Mouse (Mus musculus) CH12.LX (cell line): ENCODE data around the gene Dynlt1a. TPM values are rescaled to one million over a fixed set of nuclear protein-coding genes. Genes with fewer than 3 reads are reported as not detected.
A peak's percentile ranks its signal among the peaks of the same experiment; 100 is the strongest.
"Not testable (repeated sequence)": the region's sequence is repeated elsewhere in the genome, so short reads cannot be mapped to it uniquely, and the experiment has no call there.

Experiments used
- DNase-seq: peaks from one replicate; pipeline ENCODE4 v3.0.0-alpha.2; 2013; ENCODE audit errors: extremely low read depth
- H3K27ac ChIP-seq: 2 replicates; pipeline ENCODE4 v1.5.1; 2012; ENCODE audit warnings: low read depth, mild to moderate bottlenecking, control low read depth, moderate library complexity; ENCODE audit not compliant: insufficient read depth
- H3K27me3 ChIP-seq: replicated peaks from 2 replicates; pipeline ENCODE3; 2012; ENCODE audit warnings: inconsistent platforms
- H3K36me3 ChIP-seq, 2 experiments: replicated peaks in 1 of 2; 2 replicates each; pipeline versions ENCODE3 to v1.6.1; 2012; ENCODE audit warnings: inconsistent platforms in 1 of 2, low read length in 1 of 2, mild to moderate bottlenecking in 1 of 2, mixed read lengths in 1 of 2, moderate library complexity in 1 of 2; ENCODE audit not compliant: control insufficient read depth in 1 of 2, insufficient read depth in 1 of 2
- H3K4me1 ChIP-seq, 2 experiments: 2 replicates each; pipeline ENCODE4 v1.6.1; 2012; ENCODE audit warnings: inconsistent platforms in 1 of 2, moderate library complexity in 1 of 2; ENCODE audit not compliant: insufficient read depth in 2 of 2, control insufficient read depth in 1 of 2
- H3K4me2 ChIP-seq: 2 replicates; pipeline ENCODE4 v1.6.1; 2012; ENCODE audit warnings: low read depth, mild to moderate bottlenecking, control low read depth; ENCODE audit not compliant: poor library complexity, insufficient read depth, severe bottlenecking
- H3K4me3 ChIP-seq, 3 experiments: fragments of 150-350 bp in 1 of 3; sonication (generic) in 1 of 3; replicated peaks in 1 of 3; 2 replicates each; pipeline versions ENCODE3 to v1.5.1; 2011 to 2012; ENCODE audit warnings: low read depth in 2 of 3, low read length in 2 of 3, mild to moderate bottlenecking in 2 of 3, moderate library complexity in 2 of 3, control low read depth in 1 of 3, improper control_type of control experiment in 1 of 3, inconsistent platforms in 1 of 3, mixed read lengths in 1 of 3; ENCODE audit not compliant: poor library complexity in 1 of 3
- H3K79me2 ChIP-seq: replicated peaks from 2 replicates; pipeline ENCODE4 v1.6.1; 2012; ENCODE audit warnings: mild to moderate bottlenecking, moderate library complexity; ENCODE audit not compliant: control insufficient read depth, poor library complexity, insufficient read depth, severe bottlenecking; ENCODE audit errors: extremely low read depth
- H3K9ac ChIP-seq: 2 replicates; pipeline ENCODE4 v1.6.1; 2012; ENCODE audit warnings: low read depth, mild to moderate bottlenecking, control low read depth, moderate library complexity; ENCODE audit not compliant: insufficient read depth
- H3K9me3 ChIP-seq: replicated peaks from 2 replicates; pipeline ENCODE3; 2012; ENCODE audit warnings: low read length, inconsistent platforms, mixed read lengths
- NRF1 ChIP-seq: IDR thresholded peaks from 2 replicates; pipeline ENCODE4 v1.6.1; 2014; ENCODE audit warnings: low read depth, mild to moderate bottlenecking, inconsistent platforms, low read length, improper control_type of control experiment, moderate library complexity
- POLR2A ChIP-seq: IDR thresholded peaks from 2 replicates; pipeline ENCODE4 v1.6.1; 2011; ENCODE audit warnings: low read depth, mild to moderate bottlenecking, improper control_type of control experiment, low read length
- TCF12 ChIP-seq: IDR thresholded peaks from 2 replicates; pipeline ENCODE4 v1.6.1; 2014; ENCODE audit warnings: low read depth, mild to moderate bottlenecking, inconsistent platforms, low read length, improper control_type of control experiment
- dilution Hi-C: fragments of 300-500 bp; cut with MboI; formaldehyde crosslinking; loops from 2 replicates; pipeline ENCODE4 v1.14.3; 2020; ENCODE audit warnings: low sequenced_read_pairs; ENCODE audit not compliant: extremely low pct_unique_long_range_greater_than_20kb, extremely low pct_ligation_motif_present
- in situ Hi-C: fragments of 300-500 bp; cut with MboI; formaldehyde crosslinking; loops from 3 replicates; pipeline ENCODE4 v1.14.3; 2019; ENCODE audit warnings: low sequenced_read_pairs, low pct_ligation_motif_present, low pct_unique_long_range_greater_than_20kb, mixed read lengths
- polyA plus RNA-seq: library from polyadenylated mRNA; unstranded; fragments of >175 nt; gene quantifications from 2 replicates; pipeline ENCODE4 v1.2.1, GENCODE M21; 2012; ENCODE audit warnings: low read depth; ENCODE audit not compliant: insufficient read length
- total RNA-seq, 2 experiments: library from RNA; depleted of rRNA; stranded (reverse); fragments of 300-350 nt in 1 of 2; fragments of >200 nt in 1 of 2; gene quantifications; 2 replicates each; pipeline ENCODE4 v1.2.3; 2012 to 2014

The Dynlt1a gene
- total RNA-seq (2012; rRNA removed) (11.8 and 14.6 TPM in 2 replicates), total RNA-seq (2014; rRNA removed) (33.5 and 38.2 TPM in 2 replicates), polyA plus RNA-seq (21.5 and 22.9 TPM in 2 replicates)

DNA sequence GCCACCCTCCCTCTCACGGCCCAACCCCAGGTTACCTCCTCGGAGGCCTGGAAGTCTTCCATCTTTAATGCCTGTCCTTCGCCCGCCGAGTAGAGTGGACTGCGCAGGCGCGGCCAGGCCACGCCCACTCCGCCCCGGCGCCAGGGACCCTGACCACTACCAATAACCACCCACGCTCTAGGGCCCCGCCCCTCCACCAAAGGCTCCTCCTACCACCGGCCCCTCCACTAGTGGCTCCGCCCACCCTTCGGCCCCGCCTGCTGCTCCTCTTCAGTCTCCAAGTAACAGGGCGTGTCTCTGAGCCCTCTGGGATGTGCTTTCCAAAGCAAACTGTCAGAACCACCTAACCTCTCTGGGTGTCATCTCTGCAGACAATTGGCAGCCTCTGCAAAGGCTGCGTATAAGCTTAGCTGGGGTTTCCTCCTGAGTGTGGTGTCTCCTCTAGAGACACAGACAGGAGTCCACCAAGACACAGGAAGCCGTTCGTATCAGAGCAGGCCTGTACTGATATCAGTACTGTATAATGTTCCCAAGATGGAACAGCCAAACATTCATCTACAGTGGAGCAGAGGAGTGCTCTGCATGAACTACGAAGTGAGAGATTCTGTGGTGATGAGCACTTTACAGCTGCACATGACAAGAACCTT lies at the start of gene Dynlt1a:
TSS of gene Dynlt1a (minus strand) at position 162 of the 647 bp plus-strand sequence.
- Histone ChIP-seq H3K9ac (peak within 1 kb of the TSS; percentile 71), H3K4me1 (peaks cover 4 to 11% of the 10 kb centered on the region in 2 experiments), H3K4me3 (peak within 1 kb of the TSS; percentile 35 to 90 (median 46)), H3K4me2 (peak within 1 kb of the TSS; percentile 36)
- TF ChIP-seq POLR2A: peak; percentile 59
- TF ChIP-seq TCF12: peak; percentile 37; the same call in 1 of the 2 replicates
- TF ChIP-seq NRF1: peak; percentile 83
- H3K9me3 ChIP-seq, H3K27me3 ChIP-seq, H3K27ac ChIP-seq, H3K36me3 ChIP-seq, dilution Hi-C loops, H3K79me2 ChIP-seq, in situ Hi-C loops: not testable (repeated sequence)
- peak; percentile 92 for DNase-seq

DNA sequence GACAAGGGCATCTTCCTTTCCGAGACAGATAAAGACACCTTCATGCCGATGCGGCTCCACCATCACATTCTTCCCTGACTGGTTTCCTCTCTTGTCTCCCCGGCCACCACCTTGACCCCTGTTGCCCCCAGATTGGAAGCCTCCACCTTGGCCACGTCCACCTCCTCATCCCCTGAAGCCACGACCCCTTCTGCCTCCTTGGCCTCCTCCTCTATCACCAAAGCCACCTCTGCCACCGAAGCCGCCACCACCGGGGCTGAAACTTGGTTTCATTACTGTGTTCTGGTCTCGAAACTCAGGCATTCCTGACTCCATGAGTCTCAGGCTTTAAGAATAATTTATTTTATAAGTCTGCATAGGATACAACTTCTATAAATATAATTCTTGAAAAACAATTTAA lies 38.0 kb upstream of the Dynlt1a start:
- H3K27ac ChIP-seq, H3K79me2 ChIP-seq, H3K9me3 ChIP-seq, H3K27me3 ChIP-seq, H3K36me3 ChIP-seq, H3K4me2 ChIP-seq, dilution Hi-C loops, H3K9ac ChIP-seq, in situ Hi-C loops, DNase-seq, H3K4me3 ChIP-seq, H3K4me1 ChIP-seq: not testable (repeated sequence)

DNA sequence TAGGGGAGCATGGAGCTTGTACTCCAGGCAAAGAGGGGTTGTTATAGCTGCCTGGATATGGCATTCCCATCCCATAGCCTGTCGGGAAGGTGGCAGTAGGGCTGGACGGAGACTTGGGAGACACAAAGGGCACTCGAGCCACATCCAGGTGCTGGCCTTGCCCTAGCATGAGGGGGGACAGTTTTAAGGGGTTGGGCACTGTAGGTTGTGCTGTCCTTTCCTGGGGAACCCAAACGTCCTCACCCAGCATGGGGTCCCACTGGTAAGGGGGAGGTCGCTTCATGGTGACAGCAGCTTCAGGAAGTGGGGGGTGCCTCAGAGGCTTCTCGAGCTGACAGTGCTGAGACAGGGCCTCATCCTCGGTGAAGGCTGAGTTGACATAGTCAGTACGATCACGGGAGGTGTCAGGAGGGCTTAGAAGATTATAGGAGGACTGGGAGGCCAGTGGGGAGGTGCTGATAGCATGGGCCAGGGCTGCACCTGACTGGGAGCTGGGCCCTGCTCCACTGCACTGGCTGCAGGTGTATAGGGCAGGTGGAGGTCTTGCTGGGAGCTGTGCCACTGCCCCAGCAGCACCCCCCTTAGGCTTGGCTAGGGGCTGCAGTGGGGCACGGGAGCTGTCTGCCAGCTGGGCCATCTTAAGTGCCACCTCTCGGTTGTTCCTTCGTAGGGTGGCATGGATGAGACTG lies 25.4 kb upstream of the Dynlt1a start:
- dilution Hi-C loops, H3K4me2 ChIP-seq, H3K79me2 ChIP-seq, DNase-seq, in situ Hi-C loops, H3K27ac ChIP-seq, H3K27me3 ChIP-seq, H3K36me3 ChIP-seq, H3K4me1 ChIP-seq, H3K9me3 ChIP-seq, H3K9ac ChIP-seq, H3K4me3 ChIP-seq: not testable (repeated sequence)

DNA sequence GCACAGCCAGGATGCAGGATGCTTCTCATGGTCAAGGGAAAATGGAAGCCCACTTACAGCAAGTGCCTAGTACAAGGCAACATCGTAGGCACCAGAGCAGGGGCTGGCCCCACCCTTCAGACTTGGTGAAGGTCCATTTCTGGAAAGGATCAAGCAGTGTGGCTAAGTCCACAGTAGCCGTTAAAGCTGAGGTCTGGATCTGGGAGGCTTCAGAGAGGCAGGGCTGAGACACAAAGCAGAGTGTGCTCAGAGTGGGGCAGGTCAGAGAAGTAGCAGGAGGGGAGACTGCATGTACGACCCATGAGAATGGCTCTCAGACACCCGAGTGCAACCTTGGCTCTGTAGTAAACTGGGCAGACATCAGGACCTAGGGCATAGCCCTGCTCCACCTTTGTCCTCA lies 11.7 kb upstream of the Dynlt1a start:
- in situ Hi-C loops: not testable (repeated sequence)

DNA sequence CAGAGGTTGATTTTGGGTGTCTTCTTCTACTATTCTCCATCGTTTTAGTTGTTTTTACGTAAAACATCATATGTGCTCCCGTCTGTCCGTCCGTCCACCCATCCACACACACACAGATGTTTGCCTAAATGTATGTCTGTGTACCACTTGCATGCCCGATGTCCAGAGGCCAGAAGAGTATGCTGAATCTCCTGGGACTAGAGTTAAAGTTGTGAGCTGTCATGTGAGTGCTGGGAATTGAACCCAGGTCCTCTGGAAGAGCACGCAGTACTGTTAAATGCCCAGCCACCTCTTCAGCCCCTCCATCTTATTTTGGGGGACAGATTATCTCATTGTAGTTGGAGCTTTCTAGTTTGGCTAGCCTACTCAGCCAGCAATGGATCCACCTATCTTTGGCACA lies 10.3 kb upstream of the Dynlt1a start:
- H3K4me3 ChIP-seq, DNase-seq, dilution Hi-C loops, H3K79me2 ChIP-seq, H3K36me3 ChIP-seq, H3K4me2 ChIP-seq, H3K27me3 ChIP-seq, H3K9ac ChIP-seq, in situ Hi-C loops, H3K4me1 ChIP-seq, H3K9me3 ChIP-seq, H3K27ac ChIP-seq: not testable (repeated sequence)

More for the DNA sequence above, 11.7 kb upstream of the Dynlt1a start:
- H3K9me3 ChIP-seq, H3K79me2 ChIP-seq, H3K4me3 ChIP-seq, H3K27ac ChIP-seq, H3K27me3 ChIP-seq, dilution Hi-C loops, H3K4me1 ChIP-seq, DNase-seq, H3K4me2 ChIP-seq, H3K36me3 ChIP-seq, H3K9ac ChIP-seq: not testable (repeated sequence)

DNA sequence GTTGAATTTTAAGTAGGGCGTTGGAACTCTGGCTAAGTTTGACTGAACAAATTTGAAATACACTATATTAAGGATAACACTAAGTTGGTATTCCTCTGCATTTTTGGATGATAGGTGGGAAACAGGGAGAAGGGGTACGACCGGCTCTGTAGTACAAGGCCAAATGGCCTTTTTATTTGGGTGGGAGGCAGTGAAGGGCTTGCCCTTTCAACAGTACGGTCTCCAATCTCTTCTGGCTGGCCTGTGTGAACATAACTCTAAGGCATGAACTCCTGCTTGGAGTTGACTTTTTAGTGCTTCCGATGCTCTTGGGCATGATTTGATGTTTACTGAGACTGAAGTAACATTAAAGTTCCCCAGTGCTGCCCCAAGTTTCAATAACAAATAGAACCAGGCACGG lies 8.2 kb upstream of the Dynlt1a start:
- H3K9me3 ChIP-seq, H3K27ac ChIP-seq, H3K4me1 ChIP-seq, H3K79me2 ChIP-seq, H3K4me3 ChIP-seq, H3K9ac ChIP-seq, H3K4me2 ChIP-seq, DNase-seq, dilution Hi-C loops, H3K27me3 ChIP-seq, in situ Hi-C loops, H3K36me3 ChIP-seq: not testable (repeated sequence)
